Mouse (Mus musculus) kidney, adult 8-10 months (tissue): ENCODE measurements around the gene Stat2.
"Not testable (repeated sequence)": the region's sequence is repeated elsewhere in the genome, so short reads cannot be mapped to it uniquely, and the experiment has no call there.

ENCODE experiments used
- DNase-seq, 2 experiments: peaks; one replicate each; pipeline ENCODE4 v3.0.0; 2022

Stat2 gene

GRCm38 (mm10) chr10:128302357-128302756 is 32.0 kb downstream of the Stat2 start:
- no peak for DNase-seq

GRCm38 (mm10) chr10:128302785-128303125 is 32.4 kb downstream of the Stat2 start:
- no peak for DNase-seq

GRCm38 (mm10) chr10:128303126-128304021 is 33.0 kb downstream of the Stat2 start, which contains the start of gene Pan2:
TSS of gene Pan2 (plus strand) at chr10:128303335.
- peak; percentile 100 for DNase-seq

- DNase-seq = no peak
Measured at GRCm38 (mm10) chr10:128309654-128310053, 39.3 kb downstream of the Stat2 start.

- DNase-seq = peak; percentile 23 to 38
Measured at GRCm38 (mm10) chr10:128310177-128310576, 39.8 kb downstream of the Stat2 start.

GRCm38 (mm10) chr10:128310902-128311301 is 40.5 kb downstream of the Stat2 start:
- no peak for DNase-seq

GRCm38 (mm10) chr10:128315578-128315977 is 45.2 kb downstream of the Stat2 start:
- no peak for DNase-seq

- no peak for DNase-seq
Measured at GRCm38 (mm10) chr10:128321641-128322040, 51.3 kb downstream of the Stat2 start.

- DNase-seq = peak; percentile 84 to 86
Measured at GRCm38 (mm10) chr10:128322141-128323108, 52.1 kb downstream of the Stat2 start, which contains the start of gene Cnpy2. TSS of gene Cnpy2 (plus strand) at chr10:128322459.

- no peak for DNase-seq
Measured at GRCm38 (mm10) chr10:128323516-128323915, 53.2 kb downstream of the Stat2 start.

- no peak for DNase-seq
Measured at GRCm38 (mm10) chr10:128326825-128327224, 56.5 kb downstream of the Stat2 start.

GRCm38 (mm10) chr10:128327610-128328009 is 57.3 kb downstream of the Stat2 start:
- DNase-seq = no peak

- not testable (repeated sequence) for DNase-seq
Measured at GRCm38 (mm10) chr10:128332358-128333249, 62.2 kb downstream of the Stat2 start.

- peak; percentile 66 to 89 for DNase-seq
Measured at GRCm38 (mm10) chr10:128335582-128335981, 65.2 kb downstream of the Stat2 start.

GRCm38 (mm10) chr10:128336195-128336594 is 65.8 kb downstream of the Stat2 start:
- DNase-seq = peak; percentile 23 to 43

- no peak for DNase-seq
Measured at GRCm38 (mm10) chr10:128336597-128336996, 66.2 kb downstream of the Stat2 start.

- peak; percentile 96 to 97 for DNase-seq
Measured at GRCm38 (mm10) chr10:128337306-128338181, 67.2 kb downstream of the Stat2 start, which contains the start of gene Cs. TSS of gene Cs (plus strand) at chr10:128337734.

GRCm38 (mm10) chr10:128338415-128338814 is 68.1 kb downstream of the Stat2 start:
- DNase-seq = peak in 1 of 2 experiments; percentile 18

GRCm38 (mm10) chr10:128338948-128339347 is 68.6 kb downstream of the Stat2 start:
- DNase-seq = no peak

GRCm38 (mm10) chr10:128340257-128340656 is 69.9 kb downstream of the Stat2 start:
- no peak for DNase-seq
